Mouse (Mus musculus): ENCODE results near the gene Parp1.
"Not testable (repeated sequence)": the region's sequence is repeated elsewhere in the genome, so short reads cannot be mapped to it uniquely, and the experiment has no call there.

Gene Parp1

GRCm38 (mm10) chr1:180626141-180626540, 57.4 kb downstream of the Parp1 start:
- ATAC-seq (ENCODE audit: low TSS enrichment), result no peak

- ATAC-seq (ENCODE audit: low TSS enrichment), result not testable (repeated sequence)
These were observed 69.1 kb downstream of the Parp1 start for GRCm38 (mm10) chr1:180637796-180638195.

- no peak for ATAC-seq (ENCODE audit: low TSS enrichment)
These were observed 71.0 kb downstream of the Parp1 start for GRCm38 (mm10) chr1:180639416-180640401.

GRCm38 (mm10) chr1:180640605-180641125, 71.9 kb downstream of the Parp1 start:
- ATAC-seq (ENCODE audit: low TSS enrichment), result peak; percentile 68

- peak; percentile 95 for ATAC-seq (ENCODE audit: low TSS enrichment)
These were observed 72.4 kb downstream of the Parp1 start, which contains the start of gene Lin9 for GRCm38 (mm10) chr1:180641137-180641517. Lin9 (plus strand) TSS chr1:180641150.

GRCm38 (mm10) chr1:180641518-180642227, 72.9 kb downstream of the Parp1 start:
- ATAC-seq (ENCODE audit: low TSS enrichment), result peak; percentile 12; the same call in 1 of the 2 replicates

- ATAC-seq (ENCODE audit: low TSS enrichment), result no peak
These were observed 73.5 kb downstream of the Parp1 start for GRCm38 (mm10) chr1:180642228-180642564.

Measured in frontal cortex, adult (tissue).